Mouse (Mus musculus) embryonic fibroblast, embryonic 13.5 days (primary cell): ENCODE results near the gene Vrtn.

Source experiments
- CTCF ChIP-seq: IDR thresholded peaks from 2 replicates; pipeline ENCODE4 v1.5.1; 2011; ENCODE audit warnings: mild to moderate bottlenecking, control low read depth, low read length, moderate library complexity, borderline replicate concordance; ENCODE audit not compliant: insufficient read depth
- POLR2A ChIP-seq: IDR thresholded peaks from 2 replicates; pipeline ENCODE4 v1.6.1; 2011; ENCODE audit warnings: low read depth, mild to moderate bottlenecking, control low read depth, low read length, moderate library complexity

- TF ChIP-seq CTCF, result no peak
- no peak for TF ChIP-seq POLR2A
These were observed 16.2 kb upstream of the Vrtn start for GRCm38 (mm10) chr12:84624601-84625000.
